Mouse (Mus musculus): ENCODE measurements around the gene Dapk1. TPM values are rescaled to one million over a fixed set of nuclear protein-coding genes. Genes with fewer than 3 reads are reported as not detected.

Dapk1 gene
- polyA plus RNA-seq, 1 experiment = 37.8 TPM

DNA sequence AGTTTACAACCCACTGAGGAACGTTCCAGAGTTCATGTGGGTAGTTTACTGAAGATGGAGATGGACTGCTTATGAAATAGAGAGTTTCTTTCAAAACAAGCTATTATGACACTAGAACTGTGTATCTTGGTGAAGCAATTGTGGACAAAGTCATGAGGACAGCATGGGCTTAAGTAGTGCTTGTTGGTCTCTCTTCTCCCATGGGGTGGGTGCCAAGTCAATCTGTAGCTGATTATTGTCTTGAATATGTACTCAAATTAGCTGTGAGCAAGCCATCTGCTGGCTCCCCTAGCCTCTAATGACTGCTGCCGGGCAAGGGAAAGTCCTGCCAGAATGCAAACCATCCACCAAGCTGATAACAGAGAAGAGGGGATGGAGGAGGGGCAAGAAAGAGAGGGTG, 58.3 kb downstream of the Dapk1 start:
- H3K4me3 ChIP-seq (ENCODE audit: low read depth, low read length) = no peak overlapping the region
- no peaks in the 10 kb centered on the region for H3K9me3 ChIP-seq (replicated peaks; ENCODE audit: control insufficient read depth, insufficient read depth, low read length, poor library complexity, severe bottlenecking)
- no peaks in the 10 kb centered on the region for H3K27me3 ChIP-seq (ENCODE audit: control insufficient read depth, insufficient read depth, low read length, poor library complexity, severe bottlenecking)
- TF ChIP-seq POLR2A (IDR thresholded peaks at IDR 0.05; ENCODE audit: insufficient read depth, low read length) = no peak
- no peak for TF ChIP-seq CTCF (IDR thresholded peaks at IDR 0.05; ENCODE audit: low read depth, low read length)
- TF ChIP-seq EP300 (IDR thresholded peaks at IDR 0.05; ENCODE audit: insufficient read depth, low read depth, low read length) = no peak
- H3K27ac ChIP-seq (ENCODE audit: insufficient read depth, low read length) = no peak overlapping the region
- no peaks in the 10 kb centered on the region for H3K36me3 ChIP-seq (ENCODE audit: control insufficient read depth, insufficient read depth, low read length, poor library complexity, severe bottlenecking)
- H3K9ac ChIP-seq (ENCODE audit: low read depth, poor library complexity, severe bottlenecking) = no peak overlapping the region
- no peaks in the 10 kb centered on the region for H3K4me1 ChIP-seq (ENCODE audit: control insufficient read depth, insufficient read depth, low read length)

DNA sequence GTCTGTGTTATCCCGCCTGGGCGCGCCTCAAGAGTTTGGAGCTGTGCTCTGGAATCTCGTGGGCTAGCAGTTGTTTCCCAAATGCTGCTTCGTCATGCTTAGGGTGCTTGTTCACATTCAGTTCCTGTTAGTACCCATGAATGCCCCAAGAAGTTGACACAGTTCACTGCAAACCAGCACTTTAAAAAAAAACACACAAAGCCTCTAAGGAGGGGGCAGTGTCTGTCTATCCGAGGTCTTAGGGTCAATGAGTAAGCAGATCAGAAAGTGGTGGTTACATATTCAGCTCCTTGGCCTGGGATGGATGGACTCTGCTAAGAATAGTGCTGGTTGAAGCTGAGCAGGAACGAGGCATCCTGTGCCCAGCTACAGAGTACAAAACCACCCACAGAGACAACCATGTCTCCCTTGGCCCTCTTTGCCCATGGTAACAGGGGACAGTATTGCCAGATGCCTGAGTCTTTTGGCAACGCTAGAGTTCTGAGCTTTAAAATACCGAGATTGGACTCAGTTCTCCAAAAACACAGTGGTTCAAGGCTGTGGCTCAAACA, 59.0 kb downstream of the Dapk1 start:
- Histone ChIP-seq H3K4me3 (ENCODE audit: low read depth, low read length) (no peak overlapping the region), H3K4me1 (ENCODE audit: control insufficient read depth, insufficient read depth, low read length) (no peaks in the 10 kb centered on the region), H3K36me3 (ENCODE audit: control insufficient read depth, insufficient read depth, low read length, poor library complexity, severe bottlenecking) (no peaks in the 10 kb centered on the region), H3K27me3 (ENCODE audit: control insufficient read depth, insufficient read depth, low read length, poor library complexity, severe bottlenecking) (no peaks in the 10 kb centered on the region), H3K27ac (ENCODE audit: insufficient read depth, low read length) (no peak overlapping the region), H3K9me3 (replicated peaks; ENCODE audit: control insufficient read depth, insufficient read depth, low read length, poor library complexity, severe bottlenecking) (no peaks in the 10 kb centered on the region), H3K9ac (ENCODE audit: low read depth, poor library complexity, severe bottlenecking) (no peak overlapping the region)
- TF ChIP-seq POLR2A (IDR thresholded peaks at IDR 0.05; ENCODE audit: insufficient read depth, low read length) = no peak

GRCm38 (mm10) chr13:60662493-60663177, 60.9 kb downstream of the Dapk1 start:
- no peak overlapping the region for H3K9ac ChIP-seq (ENCODE audit: low read depth, poor library complexity, severe bottlenecking)
- H3K27me3 ChIP-seq (ENCODE audit: control insufficient read depth, insufficient read depth, low read length, poor library complexity, severe bottlenecking) = no peaks in the 10 kb centered on the region
- no peaks in the 10 kb centered on the region for H3K4me1 ChIP-seq (ENCODE audit: control insufficient read depth, insufficient read depth, low read length)
- H3K9me3 ChIP-seq (replicated peaks; ENCODE audit: control insufficient read depth, insufficient read depth, low read length, poor library complexity, severe bottlenecking) = no peaks in the 10 kb centered on the region
- no peak for TF ChIP-seq EP300 (IDR thresholded peaks at IDR 0.05; ENCODE audit: insufficient read depth, low read depth, low read length)
- no peak for TF ChIP-seq POLR2A (IDR thresholded peaks at IDR 0.05; ENCODE audit: insufficient read depth, low read length)
- TF ChIP-seq CTCF (IDR thresholded peaks at IDR 0.05; ENCODE audit: low read depth, low read length) = no peak
- H3K4me3 ChIP-seq (ENCODE audit: low read depth, low read length) = no peak overlapping the region
- no peak overlapping the region for H3K27ac ChIP-seq (ENCODE audit: insufficient read depth, low read length)
- no peaks in the 10 kb centered on the region for H3K36me3 ChIP-seq (ENCODE audit: control insufficient read depth, insufficient read depth, low read length, poor library complexity, severe bottlenecking)

- H3K9me3 ChIP-seq (replicated peaks; ENCODE audit: control insufficient read depth, insufficient read depth, low read length, poor library complexity, severe bottlenecking) = no peaks in the 10 kb centered on the region
These were observed 62.3 kb downstream of the Dapk1 start for GRCm38 (mm10) chr13:60664058-60664457.

DNA sequence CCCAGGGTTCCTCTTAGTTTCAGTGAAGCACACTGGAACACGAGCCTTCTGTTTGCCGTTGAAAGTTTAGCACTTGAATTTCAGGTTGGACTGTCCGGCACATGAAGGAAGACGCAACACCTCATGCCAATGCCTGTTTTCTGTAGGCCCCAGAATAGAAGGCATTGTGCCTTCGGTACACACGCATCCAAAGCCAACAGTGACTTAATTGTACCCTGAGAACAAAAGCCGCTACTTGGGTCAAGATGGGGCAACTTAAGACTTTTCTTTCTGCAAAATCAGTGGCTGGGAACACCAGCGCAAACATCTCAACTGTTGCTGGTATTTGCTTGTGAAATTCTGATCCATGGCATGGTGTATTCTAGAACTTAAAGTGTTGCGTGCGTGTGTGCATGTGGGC, 63.1 kb downstream of the Dapk1 start:
- Histone ChIP-seq H3K27ac (ENCODE audit: insufficient read depth, low read length) (no peak overlapping the region), H3K27me3 (ENCODE audit: control insufficient read depth, insufficient read depth, low read length, poor library complexity, severe bottlenecking) (no peaks in the 10 kb centered on the region), H3K36me3 (ENCODE audit: control insufficient read depth, insufficient read depth, low read length, poor library complexity, severe bottlenecking) (no peaks in the 10 kb centered on the region), H3K4me3 (ENCODE audit: low read depth, low read length) (no peak overlapping the region), H3K9ac (ENCODE audit: low read depth, poor library complexity, severe bottlenecking) (no peak overlapping the region), H3K4me1 (ENCODE audit: control insufficient read depth, insufficient read depth, low read length) (no peaks in the 10 kb centered on the region), H3K9me3 (replicated peaks; ENCODE audit: control insufficient read depth, insufficient read depth, low read length, poor library complexity, severe bottlenecking) (no peaks in the 10 kb centered on the region)
- no peak for TF ChIP-seq CTCF (IDR thresholded peaks at IDR 0.05; ENCODE audit: low read depth, low read length)
- no peak for TF ChIP-seq POLR2A (IDR thresholded peaks at IDR 0.05; ENCODE audit: insufficient read depth, low read length)
- no peak for TF ChIP-seq EP300 (IDR thresholded peaks at IDR 0.05; ENCODE audit: insufficient read depth, low read depth, low read length)

More at GRCm38 (mm10) chr13:60664058-60664457, 62.3 kb downstream of the Dapk1 start:
- Histone ChIP-seq H3K27me3 (ENCODE audit: control insufficient read depth, insufficient read depth, low read length, poor library complexity, severe bottlenecking) (no peaks in the 10 kb centered on the region), H3K9ac (ENCODE audit: low read depth, poor library complexity, severe bottlenecking) (no peak overlapping the region), H3K4me1 (ENCODE audit: control insufficient read depth, insufficient read depth, low read length) (no peaks in the 10 kb centered on the region), H3K36me3 (ENCODE audit: control insufficient read depth, insufficient read depth, low read length, poor library complexity, severe bottlenecking) (no peaks in the 10 kb centered on the region), H3K4me3 (ENCODE audit: low read depth, low read length) (no peak overlapping the region), H3K27ac (ENCODE audit: insufficient read depth, low read length) (no peak overlapping the region)
- TF ChIP-seq EP300 (IDR thresholded peaks at IDR 0.05; ENCODE audit: insufficient read depth, low read depth, low read length) (no peak), CTCF (IDR thresholded peaks at IDR 0.05; ENCODE audit: low read depth, low read length) (no peak)

- Histone ChIP-seq H3K27me3 (ENCODE audit: control insufficient read depth, insufficient read depth, low read length, poor library complexity, severe bottlenecking) (no peaks in the 10 kb centered on the region), H3K36me3 (ENCODE audit: control insufficient read depth, insufficient read depth, low read length, poor library complexity, severe bottlenecking) (no peaks in the 10 kb centered on the region), H3K27ac (ENCODE audit: insufficient read depth, low read length) (no peak overlapping the region), H3K9ac (ENCODE audit: low read depth, poor library complexity, severe bottlenecking) (no peak overlapping the region), H3K4me1 (ENCODE audit: control insufficient read depth, insufficient read depth, low read length) (no peaks in the 10 kb centered on the region), H3K9me3 (replicated peaks; ENCODE audit: control insufficient read depth, insufficient read depth, low read length, poor library complexity, severe bottlenecking) (no peaks in the 10 kb centered on the region), H3K4me3 (ENCODE audit: low read depth, low read length) (no peak overlapping the region)
- no peak for TF ChIP-seq CTCF (IDR thresholded peaks at IDR 0.05; ENCODE audit: low read depth, low read length)
- TF ChIP-seq POLR2A (IDR thresholded peaks at IDR 0.05; ENCODE audit: insufficient read depth, low read length) = no peak
- no peak for TF ChIP-seq EP300 (IDR thresholded peaks at IDR 0.05; ENCODE audit: insufficient read depth, low read depth, low read length)
These were observed 63.7 kb downstream of the Dapk1 start for GRCm38 (mm10) chr13:60665402-60665801.

Measured in ES-Bruce4 (cell line).